Mouse (Mus musculus) limb, embryonic 12.5 days (tissue): ENCODE data around the gene Uhrf1bp1l. TPM values are rescaled to one million over a fixed set of nuclear protein-coding genes. Genes with fewer than 3 reads are reported as not detected.
A peak's percentile ranks its signal among the peaks of the same experiment; 100 is the strongest.
"Not testable (repeated sequence)": the region's sequence is repeated elsewhere in the genome, so short reads cannot be mapped to it uniquely, and the experiment has no call there.

ENCODE experiments used
- ATAC-seq: fragments of 200-750 bp; cut with Nextera tagmentation; 2 replicates; pipeline ENCODE4 v1.8.0; 2017; ENCODE audit warnings: low read depth, moderate TSS enrichment; ENCODE audit not compliant: insufficient number of reproducible peaks, insufficient read depth, low FRiP score, low TSS enrichment
- H3K27ac ChIP-seq: fragments of 300-500 bp; sonication (generic); 2 replicates; pipeline ENCODE4 v1.5.1; 2016; ENCODE audit warnings: mild to moderate bottlenecking, moderate library complexity
- H3K27me3 ChIP-seq: fragments of 300-500 bp; sonication (generic); 2 replicates; pipeline ENCODE4 v1.6.1; 2016; ENCODE audit warnings: mild to moderate bottlenecking, moderate library complexity
- H3K36me3 ChIP-seq: fragments of 300-500 bp; sonication (generic); 2 replicates; pipeline ENCODE4 v1.6.1; 2016; ENCODE audit warnings: mild to moderate bottlenecking, moderate library complexity
- H3K4me1 ChIP-seq: fragments of 300-500 bp; sonication (generic); replicated peaks from 2 replicates; pipeline ENCODE4 v1.6.1; 2016
- H3K4me2 ChIP-seq: fragments of 300-500 bp; sonication (generic); 2 replicates; pipeline ENCODE4 v1.6.1; 2016; ENCODE audit warnings: mild to moderate bottlenecking, moderate library complexity
- H3K4me3 ChIP-seq: fragments of 300-500 bp; sonication (generic); replicated peaks from 2 replicates; pipeline ENCODE4 v1.5.1; 2016; ENCODE audit warnings: mild to moderate bottlenecking
- H3K9ac ChIP-seq: fragments of 300-500 bp; sonication (generic); replicated peaks from 2 replicates; pipeline ENCODE4 v1.6.1; 2016; ENCODE audit warnings: mild to moderate bottlenecking, moderate library complexity
- H3K9me3 ChIP-seq: fragments of 300-500 bp; sonication (generic); 2 replicates; pipeline ENCODE4 v1.6.1; 2016; ENCODE audit warnings: mild to moderate bottlenecking, moderate library complexity
- WGBS: fragments of 180-500 bp; shearing (Covaris S2); methylation state at CpG from one replicate; pipeline ENCODE4 v1.1.7; 2016; 5-methylcytosine and 5-hydroxymethylcytosine counted together
- polyA plus RNA-seq: library from polyadenylated mRNA; unstranded; fragments of >200 nt; fragmentation: Nextera tagmentation; extraction: Ambion mirVana; gene quantifications from 2 replicates; pipeline ENCODE4 v1.2.1, GENCODE M21; 2016

Gene Uhrf1bp1l
- polyA plus RNA-seq, result 29.5 and 32.1 TPM in 2 replicates

DNA sequence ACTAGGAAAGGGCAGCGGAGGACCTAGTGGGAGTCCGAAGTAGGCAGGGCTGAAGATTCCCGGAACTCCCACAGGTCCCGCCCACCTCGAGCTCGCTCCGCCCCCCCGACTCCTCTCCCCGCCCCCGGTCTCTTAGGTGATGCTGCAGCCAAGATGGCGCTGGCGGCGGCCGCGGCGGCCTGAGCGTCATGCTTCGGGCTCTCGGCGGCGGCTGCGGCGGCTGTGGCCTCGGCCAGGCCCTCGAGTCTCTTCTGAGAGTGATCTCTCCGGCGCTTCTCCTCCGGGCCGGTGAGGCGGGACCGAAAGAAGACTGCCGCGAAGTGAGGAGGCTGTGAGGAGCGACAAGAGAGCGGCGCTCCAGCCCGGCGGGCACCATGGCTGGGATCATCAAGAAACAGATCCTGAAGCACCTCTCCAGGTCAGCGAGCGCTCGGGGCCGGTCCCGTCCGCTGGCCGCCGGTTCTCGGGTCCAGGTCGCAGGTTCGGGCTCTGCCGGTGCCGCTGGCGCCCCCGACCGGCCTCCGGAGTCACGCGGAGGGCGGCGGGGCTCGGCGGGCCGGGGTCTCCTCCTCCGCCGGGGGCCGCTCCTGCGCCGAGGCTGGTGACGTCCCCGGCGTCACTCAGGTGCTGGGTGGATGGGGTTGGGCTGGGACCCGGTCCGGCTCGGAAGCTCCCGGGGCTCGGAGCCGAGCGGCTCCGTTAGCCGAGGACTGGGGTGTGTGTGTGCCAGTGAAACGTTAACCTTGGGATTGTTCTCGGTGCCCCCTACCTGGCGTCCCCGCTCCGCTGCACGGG lies at the start of gene Uhrf1bp1l:
TSS of gene Uhrf1bp1l (plus strand) at position 121 of the 795 bp plus-strand sequence.
- peaks cover 11% of the 10 kb centered on the region for H3K4me1 ChIP-seq
- H3K4me2 ChIP-seq, result peak within 1 kb of the TSS; percentile 61
- no peaks in the 10 kb centered on the region for H3K27me3 ChIP-seq
- peak; percentile 89 for ATAC-seq
- H3K9me3 ChIP-seq, result 0 out of 2 replicates have a peak, but pooled peaks cover 3% of the 10 kb centered on the region
- under 1% methylated on average over 69 of the region's 85 CpGs for WGBS
- H3K9ac ChIP-seq, result peak within 1 kb of the TSS; percentile 90
- H3K27ac ChIP-seq, result peak within 1 kb of the TSS; percentile 94
- peak within 1 kb of the TSS; percentile 89 for H3K4me3 ChIP-seq
- H3K36me3 ChIP-seq, result no peaks in the 10 kb centered on the region

DNA sequence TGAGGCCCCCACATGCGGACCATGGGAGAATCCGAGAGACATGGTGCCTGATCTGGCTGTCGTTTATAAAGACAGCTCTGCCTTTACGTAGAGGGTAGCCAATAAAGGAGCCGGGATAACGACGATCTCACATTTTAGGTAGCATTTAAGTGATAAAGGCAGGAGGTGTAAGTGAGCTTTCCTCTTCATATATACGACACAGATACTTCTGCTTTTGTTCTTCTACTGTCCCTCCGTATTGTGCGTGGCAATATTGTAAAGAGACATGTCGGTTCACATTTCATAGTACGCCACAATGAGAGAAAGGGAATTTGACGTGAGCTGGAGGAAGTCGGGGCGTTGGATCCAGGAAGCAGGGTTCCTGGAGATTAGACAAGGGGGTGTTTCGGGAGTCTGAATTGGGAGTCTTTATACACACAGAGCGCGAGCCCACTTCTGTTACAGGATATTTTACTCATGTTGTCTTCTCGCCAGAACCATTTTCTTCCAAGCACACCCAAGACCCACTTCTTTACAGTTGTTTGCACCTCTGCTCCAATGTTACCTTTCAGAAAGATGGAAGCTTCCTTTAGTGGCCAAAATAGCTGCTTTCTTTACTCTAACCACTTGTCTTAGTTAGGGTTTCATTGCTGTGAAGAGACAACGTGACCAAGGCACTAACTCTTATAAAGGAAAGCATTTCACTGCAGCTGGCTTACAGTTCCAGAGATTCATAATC lies 49.4 kb upstream of the Uhrf1bp1l start:
- Histone ChIP-seq H3K4me1 (no peaks in the 10 kb centered on the region), H3K4me2 (no peak overlapping the region), H3K4me3 (no peak overlapping the region), H3K27ac (no peak overlapping the region), H3K27me3 (no peaks in the 10 kb centered on the region), H3K9me3 (no peaks in the 10 kb centered on the region), H3K9ac (no peak overlapping the region), H3K36me3 (no peaks in the 10 kb centered on the region)
- no peak for ATAC-seq
- WGBS, result 79% methylated on average over 20 of the region's 20 CpGs

DNA sequence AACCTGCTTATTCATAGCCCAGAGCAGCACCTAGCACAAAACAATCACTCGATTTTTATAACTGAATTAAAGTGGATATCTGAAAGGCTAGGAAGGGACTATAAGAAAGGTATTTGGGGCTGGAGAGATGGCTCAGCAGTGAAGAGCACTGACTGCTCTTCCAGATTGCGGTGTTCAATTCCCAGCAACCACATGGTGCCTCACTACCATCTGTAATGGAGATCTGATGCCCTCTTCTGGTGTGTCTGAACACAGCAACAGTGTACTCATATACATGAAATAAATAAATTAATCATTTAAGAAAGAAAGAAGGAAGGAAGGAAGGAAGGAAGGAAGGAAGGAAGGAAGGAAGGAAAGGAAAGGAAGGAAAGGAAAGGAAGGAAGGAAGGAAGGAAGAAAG lies 48.5 kb upstream of the Uhrf1bp1l start:
- H3K9me3 ChIP-seq, H3K4me1 ChIP-seq, ATAC-seq, H3K4me3 ChIP-seq, H3K36me3 ChIP-seq, H3K27me3 ChIP-seq, H3K27ac ChIP-seq, H3K9ac ChIP-seq, H3K4me2 ChIP-seq: not testable (repeated sequence)
- 77% methylated on average over 2 of the region's 2 CpGs for WGBS

- Histone ChIP-seq H3K4me2 (no peak overlapping the region), H3K9ac (no peak overlapping the region), H3K4me1 (no peaks in the 10 kb centered on the region), H3K4me3 (no peak overlapping the region), H3K36me3 (no peaks in the 10 kb centered on the region), H3K27ac (no peak overlapping the region), H3K27me3 (no peaks in the 10 kb centered on the region), H3K9me3 (no peaks in the 10 kb centered on the region)
- 80% methylated on average over 3 of the region's 3 CpGs for WGBS
- no peak for ATAC-seq
Observed at GRCm38 (mm10) chr10:89697956-89698355, 46.8 kb upstream of the Uhrf1bp1l start.

DNA sequence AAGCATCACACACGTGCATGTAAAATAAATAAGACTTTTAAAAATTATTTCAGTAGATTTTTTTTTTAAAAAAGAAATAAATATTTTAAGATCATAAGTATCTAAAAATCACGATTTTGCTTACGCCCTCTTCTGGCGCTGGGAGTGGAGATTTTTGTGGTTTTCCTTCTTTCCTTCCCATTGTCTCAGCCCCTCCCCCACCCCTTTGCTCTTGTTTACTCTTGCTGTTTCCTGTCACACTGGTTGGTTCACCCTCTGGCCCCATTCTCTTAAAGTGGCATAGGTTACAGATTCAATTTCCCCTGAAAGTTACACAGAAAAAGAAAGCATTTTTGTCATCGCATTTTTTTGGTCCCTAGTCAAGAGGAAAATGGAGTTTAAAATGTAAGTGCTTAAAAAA lies 41.7 kb upstream of the Uhrf1bp1l start:
- Histone ChIP-seq H3K9ac (no peak overlapping the region), H3K36me3 (no peaks in the 10 kb centered on the region), H3K4me2 (no peak overlapping the region), H3K4me3 (no peak overlapping the region), H3K4me1 (no peaks in the 10 kb centered on the region), H3K9me3 (no peaks in the 10 kb centered on the region), H3K27me3 (no peaks in the 10 kb centered on the region), H3K27ac (no peak overlapping the region)
- no peak for ATAC-seq
- WGBS, result 54% methylated on average over 5 of the region's 5 CpGs

- Histone ChIP-seq H3K4me1 (no peaks in the 10 kb centered on the region; the same call in 1 of the 2 replicates), H3K4me2 (no peak overlapping the region), H3K36me3 (peaks cover 11% of the 10 kb centered on the region; the same call in 1 of the 2 replicates), H3K9me3 (peaks cover 4% of the 10 kb centered on the region; the same call in 1 of the 2 replicates), H3K27me3 (no peaks in the 10 kb centered on the region), H3K27ac (no peak overlapping the region), H3K9ac (no peak overlapping the region), H3K4me3 (no peak overlapping the region)
- 79% methylated on average over 3 of the region's 3 CpGs for WGBS
- ATAC-seq, result no peak
Observed at GRCm38 (mm10) chr10:89707397-89707796, 37.4 kb upstream of the Uhrf1bp1l start.

GRCm38 (mm10) chr10:89708720-89709119 lies 36.1 kb upstream of the Uhrf1bp1l start:
- peak; percentile 83; the same call in 1 of the 2 replicates for ATAC-seq

GRCm38 (mm10) chr10:89714910-89715309 lies 29.9 kb upstream of the Uhrf1bp1l start:
- no peak overlapping the region for H3K4me2 ChIP-seq
- no peak overlapping the region for H3K27ac ChIP-seq
- no peaks in the 10 kb centered on the region for H3K4me1 ChIP-seq
- 85% methylated on average over 10 of the region's 10 CpGs for WGBS
- no peaks in the 10 kb centered on the region for H3K27me3 ChIP-seq
- peaks cover 64% of the 10 kb centered on the region for H3K36me3 ChIP-seq
- ATAC-seq, result no peak
- H3K4me3 ChIP-seq, result no peak overlapping the region
- peaks cover 4% of the 10 kb centered on the region; the same call in 1 of the 2 replicates for H3K9me3 ChIP-seq
- H3K9ac ChIP-seq, result no peak overlapping the region

More at GRCm38 (mm10) chr10:89708720-89709119, 36.1 kb upstream of the Uhrf1bp1l start:
- Histone ChIP-seq H3K9ac (no peak overlapping the region), H3K27ac (no peak overlapping the region), H3K9me3 (peaks cover 4% of the 10 kb centered on the region; the same call in 1 of the 2 replicates), H3K27me3 (no peaks in the 10 kb centered on the region), H3K4me2 (peak overlapping the region; percentile 41), H3K4me1 (no peaks in the 10 kb centered on the region; the same call in 1 of the 2 replicates), H3K4me3 (peak overlapping the region; percentile 15), H3K36me3 (peaks cover 23% of the 10 kb centered on the region)
- WGBS, result 25% methylated on average over 10 of the region's 10 CpGs

DNA sequence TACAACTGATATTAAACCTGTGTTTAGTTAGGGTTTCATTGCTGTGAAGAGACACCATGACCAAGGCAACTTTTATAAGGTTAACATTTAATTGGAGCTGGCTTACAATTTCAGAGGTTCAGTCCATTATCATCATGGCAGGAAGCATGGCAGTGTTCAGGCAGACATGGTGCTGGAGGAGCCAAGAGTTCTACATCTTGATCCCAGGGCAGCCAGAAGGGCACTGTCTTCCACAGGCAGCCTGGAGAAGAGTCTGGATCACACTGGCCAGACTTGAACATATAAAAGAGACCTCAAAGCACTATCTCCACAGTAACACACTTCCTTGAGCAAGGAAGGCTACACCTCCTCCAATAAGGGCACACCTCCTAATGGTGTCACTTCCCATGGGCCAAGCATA lies 24.5 kb upstream of the Uhrf1bp1l start:
- no peak for ATAC-seq
- H3K9ac ChIP-seq, result no peak overlapping the region
- peaks cover 60% of the 10 kb centered on the region for H3K36me3 ChIP-seq
- H3K27ac ChIP-seq, result no peak overlapping the region
- H3K4me3 ChIP-seq, result no peak overlapping the region
- H3K4me2 ChIP-seq, result no peak overlapping the region
- no peaks in the 10 kb centered on the region for H3K4me1 ChIP-seq
- no peaks in the 10 kb centered on the region for H3K27me3 ChIP-seq
- no peaks in the 10 kb centered on the region for H3K9me3 ChIP-seq

- Histone ChIP-seq H3K27me3 (no peaks in the 10 kb centered on the region), H3K4me3 (no peak overlapping the region), H3K36me3 (peaks cover 60% of the 10 kb centered on the region), H3K9ac (no peak overlapping the region), H3K4me2 (no peak overlapping the region), H3K4me1 (no peaks in the 10 kb centered on the region), H3K9me3 (no peaks in the 10 kb centered on the region), H3K27ac (no peak overlapping the region)
- no peak for ATAC-seq
- WGBS, result 91% methylated on average over 3 of the region's 3 CpGs
Observed at GRCm38 (mm10) chr10:89720796-89721195, 24.0 kb upstream of the Uhrf1bp1l start.
